ENCODE assay signal across 20 mouse cellular contexts in the genomic region with DNA sequence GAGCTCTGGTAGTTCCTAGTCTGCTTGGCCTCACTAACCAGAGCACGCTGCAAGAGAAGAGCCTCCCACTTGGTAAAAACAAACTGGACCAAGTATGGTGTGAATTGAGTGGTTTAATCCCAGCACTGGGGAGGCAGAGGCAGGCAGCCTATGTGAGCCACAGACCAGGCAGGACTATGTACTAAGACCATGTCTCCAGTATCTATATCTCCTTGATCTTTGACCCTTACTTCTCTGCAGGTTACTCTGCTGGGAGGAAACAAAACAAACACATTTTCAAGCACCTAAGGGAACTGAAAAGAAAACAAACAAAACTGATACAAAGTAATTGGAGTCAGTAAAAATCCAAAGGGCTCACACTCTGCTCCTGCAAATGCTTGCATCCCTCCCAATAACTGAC.
"Had no signal": no experiment of that assay in that cellular context is flagged by ENCODE, and none has a peak within 500 bp of the region (broad histone marks: within the 10 kb centered on the region; RNA-seq: fewer than 3 reads in every experiment).

No protein-coding gene starts in this region.

- ATAC-seq: liver, postnatal 0 days; lung, postnatal 0 days; midbrain, embryonic 15.5 days had no signal

- H3K4me1 ChIP-seq: lung, embryonic 15.5 days; neural tube, embryonic 12.5 days; stomach, embryonic 15.5 days had no signal

- H3K27ac ChIP-seq: lung, embryonic 15.5 days; macrophage; midbrain, embryonic 13.5 days; midbrain, embryonic 15.5 days; neural tube, embryonic 12.5 days; stomach, embryonic 15.5 days; stomach, postnatal 0 days had no signal

- H3K27me3 ChIP-seq: lung, embryonic 15.5 days; megakaryocyte, embryonic 14.5 days; midbrain, embryonic 13.5 days; midbrain, embryonic 15.5 days; neural tube, embryonic 12.5 days; stomach, embryonic 15.5 days had no signal

- DNase-seq: liver, postnatal 0 days; lung, adult 2 months; lung, postnatal 14 days; lung, postnatal 36 days; retina, postnatal 1 day; right cerebral cortex, adult 18-20 months; right cerebral cortex, postnatal 14 days; thymus, adult 2 months; thymus, postnatal 25 days; thymus, postnatal 4 days had no signal

- H3K4me3 ChIP-seq: lung, embryonic 15.5 days; midbrain, embryonic 13.5 days; midbrain, embryonic 15.5 days; neural tube, embryonic 12.5 days; stomach, embryonic 15.5 days had no signal

- H3K9me3 ChIP-seq: lung, embryonic 15.5 days; midbrain, embryonic 13.5 days; midbrain, embryonic 15.5 days; neural tube, embryonic 12.5 days; stomach, embryonic 15.5 days had no signal

- H3K36me3 ChIP-seq: lung, embryonic 15.5 days; midbrain, embryonic 13.5 days; neural tube, embryonic 12.5 days; stomach, embryonic 15.5 days had no signal

- H3K4me2 ChIP-seq: lung, embryonic 15.5 days; midbrain, embryonic 11.5 days; midbrain, embryonic 13.5 days; midbrain, embryonic 15.5 days; neural tube, embryonic 12.5 days; stomach, embryonic 15.5 days had no signal

- H3K9ac ChIP-seq: liver, postnatal 0 days; lung, embryonic 15.5 days; midbrain, embryonic 13.5 days; midbrain, embryonic 15.5 days; neural tube, embryonic 12.5 days; stomach, embryonic 15.5 days had no signal
